Comparison of ENCODE assay signal across 30 mouse cellular contexts in the genomic region with DNA sequence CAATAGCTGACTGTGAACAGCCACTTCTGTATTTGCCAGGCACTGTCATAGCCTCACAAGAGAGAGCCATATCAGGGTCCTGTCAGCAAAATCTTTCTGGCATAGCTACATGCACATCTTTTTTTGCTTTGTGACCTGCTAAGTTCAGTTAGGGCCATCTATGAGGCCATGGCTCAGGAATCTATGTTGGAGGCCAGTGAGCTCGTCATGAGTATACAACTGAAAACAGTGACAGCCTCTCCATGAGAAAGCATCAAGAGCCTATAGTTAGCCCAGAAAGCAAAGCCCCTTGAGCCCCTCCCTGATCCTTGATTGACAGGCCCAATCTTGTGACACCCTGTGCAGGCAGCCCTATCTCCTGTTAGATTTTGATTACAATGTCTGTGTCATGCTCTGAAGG. TPM values are rescaled to one million over a fixed set of nuclear protein-coding genes. Genes with fewer than 3 reads are reported as not detected.
"Had no signal": no experiment of that assay in that cellular context is flagged by ENCODE, and none has a peak within 500 bp of the region (broad histone marks: within the 10 kb centered on the region; RNA-seq: fewer than 3 reads in every experiment).

No protein-coding gene starts in this region.

- DNase-seq: gastrocnemius, adult 2 months; gastrocnemius, postnatal 10 days; gastrocnemius, postnatal 25 days; heart, adult 18-20 months; heart, postnatal 4 days; kidney, adult 11 months; kidney, adult 2 months; kidney, adult 9 months; kidney, postnatal 14 days; kidney, postnatal 36 days; liver; liver, embryonic 13.5 days had no signal

- H3K27ac ChIP-seq: gastrocnemius, adult 2 months; heart, embryonic 13.5 days; heart, embryonic 15.5 days; hindbrain, embryonic 10.5 days; hindbrain, embryonic 12.5 days; hindbrain, embryonic 15.5 days; hindbrain, postnatal 0 days; kidney, embryonic 15.5 days; kidney, postnatal 0 days; left cerebral cortex, adult 2 months; limb, embryonic 10.5 days; limb, embryonic 12.5 days; liver, embryonic 13.5 days; liver, embryonic 15.5 days had no signal

- ATAC-seq: hindbrain, postnatal 0 days; intestine, embryonic 16.5 days had no signal

- H3K9ac ChIP-seq: heart, embryonic 13.5 days; heart, embryonic 15.5 days; hindbrain, embryonic 12.5 days; hindbrain, embryonic 15.5 days; kidney, embryonic 15.5 days; limb, embryonic 12.5 days; liver, embryonic 13.5 days; liver, embryonic 15.5 days had no signal

- H3K36me3 ChIP-seq: heart, embryonic 13.5 days; heart, embryonic 15.5 days; hindbrain, embryonic 10.5 days; hindbrain, embryonic 12.5 days; hindbrain, embryonic 15.5 days; kidney, embryonic 15.5 days; limb, embryonic 10.5 days; limb, embryonic 12.5 days; liver, embryonic 13.5 days; liver, embryonic 15.5 days had no signal

- H3K9me3 ChIP-seq: heart, embryonic 13.5 days; heart, embryonic 15.5 days; hindbrain, embryonic 10.5 days; hindbrain, embryonic 12.5 days; hindbrain, embryonic 15.5 days; kidney, embryonic 15.5 days; limb, embryonic 10.5 days; limb, embryonic 12.5 days; liver, embryonic 13.5 days; liver, embryonic 15.5 days had no signal

- H3K4me3 ChIP-seq: gastrocnemius, adult 2 months; heart, embryonic 13.5 days; heart, embryonic 15.5 days; hindbrain, embryonic 10.5 days; hindbrain, embryonic 12.5 days; hindbrain, embryonic 15.5 days; kidney, embryonic 15.5 days; left cerebral cortex, adult 2 months; limb, embryonic 10.5 days; limb, embryonic 12.5 days; liver, embryonic 13.5 days; liver, embryonic 15.5 days had no signal

- H3K4me2 ChIP-seq: heart, embryonic 11.5 days; heart, embryonic 13.5 days; heart, embryonic 15.5 days; hindbrain, embryonic 12.5 days; hindbrain, embryonic 15.5 days; kidney, embryonic 15.5 days; limb, embryonic 12.5 days; liver, embryonic 11.5 days; liver, embryonic 13.5 days; liver, embryonic 15.5 days had no signal

- H3K4me1 ChIP-seq: heart, embryonic 13.5 days; heart, embryonic 15.5 days; hindbrain, embryonic 12.5 days; hindbrain, embryonic 15.5 days; kidney, embryonic 15.5 days; limb, embryonic 10.5 days; limb, embryonic 12.5 days; liver, embryonic 13.5 days; liver, embryonic 15.5 days had no signal

- H3K27me3 ChIP-seq: heart, embryonic 13.5 days; heart, embryonic 15.5 days; hindbrain, embryonic 12.5 days; hindbrain, embryonic 15.5 days; kidney, embryonic 15.5 days; limb, embryonic 12.5 days; liver, embryonic 13.5 days; liver, embryonic 15.5 days had no signal

RNA-seq across cellular contexts. Expression of gene Clca4a, which starts 1.2 kb away (rescaled TPM):
- polyA plus RNA-seq: heart, embryonic 11.5 days; heart, embryonic 13.5 days; heart, embryonic 15.5 days; heart, postnatal 0 days; hindbrain, embryonic 10.5 days; hindbrain, embryonic 12.5 days; hindbrain, postnatal 0 days; intestine, embryonic 14.5 days; intestine, embryonic 16.5 days; kidney, adult 2 months; kidney, embryonic 15.5 days; kidney, postnatal 0 days; limb, embryonic 10.5 days; limb, embryonic 12.5 days; limb, embryonic 14.5 days; liver, embryonic 11.5 days; liver, embryonic 13.5 days; liver, embryonic 15.5 days had no signal

RNA-seq across cellular contexts. Expression of gene Clca4b, which starts 43.8 kb away (rescaled TPM):
- polyA plus RNA-seq: heart, embryonic 11.5 days; heart, embryonic 13.5 days; heart, embryonic 15.5 days; heart, postnatal 0 days; hindbrain, embryonic 10.5 days; hindbrain, embryonic 12.5 days; hindbrain, embryonic 15.5 days; kidney, embryonic 15.5 days; limb, embryonic 10.5 days; limb, embryonic 12.5 days; limb, embryonic 14.5 days; liver, embryonic 11.5 days; liver, embryonic 13.5 days; liver, embryonic 15.5 days had no signal

RNA-seq across cellular contexts. Expression of gene Clca1, which starts 56.5 kb away (rescaled TPM):
- polyA plus RNA-seq: heart, embryonic 11.5 days; heart, embryonic 13.5 days; heart, embryonic 15.5 days; heart, postnatal 0 days; hindbrain, embryonic 10.5 days; hindbrain, embryonic 12.5 days; hindbrain, embryonic 15.5 days; hindbrain, postnatal 0 days; kidney, postnatal 0 days; limb, embryonic 12.5 days; liver, embryonic 11.5 days; liver, embryonic 13.5 days had no signal
